Mouse (Mus musculus) MEL (cell line): ENCODE measurements around the gene Negr1. TPM values are rescaled to one million over a fixed set of nuclear protein-coding genes. Genes with fewer than 3 reads are reported as not detected.

ENCODE experiments used
- DNase-seq: peaks from one replicate; pipeline ENCODE4 v3.0.0; 2011; ENCODE audit warnings: low read depth, low spot score
- H3K27ac ChIP-seq: 2 replicates; pipeline ENCODE4 v1.5.1; 2012; ENCODE audit warnings: low read depth, mild to moderate bottlenecking, control low read depth, low read length, moderate library complexity; ENCODE audit not compliant: control insufficient read depth
- H3K27me3 ChIP-seq, 2 experiments: fragments of 150-350 bp in 1 of 2; sonication (generic) in 1 of 2; 2 replicates each; pipeline ENCODE4 v1.6.1; 2012; ENCODE audit warnings: low read length in 2 of 2, mild to moderate bottlenecking in 2 of 2, improper control_type of control experiment in 1 of 2, moderate library complexity in 1 of 2; ENCODE audit not compliant: insufficient read depth in 2 of 2, control insufficient read depth in 1 of 2
- H3K36me3 ChIP-seq, 2 experiments: 2 replicates each; pipeline ENCODE4 v1.6.1; 2012 to 2014; ENCODE audit warnings: low read length in 2 of 2, improper control_type of control experiment in 1 of 2, inconsistent platforms in 1 of 2, mild to moderate bottlenecking in 1 of 2; ENCODE audit not compliant: insufficient read depth in 2 of 2, control insufficient read depth in 1 of 2
- H3K4me1 ChIP-seq, 2 experiments: fragments of 150-350 bp in 1 of 2; sonication (generic) in 1 of 2; 2 replicates each; pipeline ENCODE4 v1.6.1; 2012; ENCODE audit warnings: low read length in 2 of 2, improper control_type of control experiment in 1 of 2, mild to moderate bottlenecking in 1 of 2; ENCODE audit not compliant: insufficient read depth in 2 of 2, control insufficient read depth in 1 of 2
- H3K4me3 ChIP-seq, 2 experiments: fragments of 150-350 bp in 1 of 2; sonication (generic) in 1 of 2; 2 replicates each; pipeline ENCODE4 v1.5.1; 2012; ENCODE audit warnings: low read depth in 2 of 2, low read length in 2 of 2, mild to moderate bottlenecking in 2 of 2, moderate library complexity in 2 of 2, control low read depth in 1 of 2, improper control_type of control experiment in 1 of 2; ENCODE audit not compliant: control insufficient read depth in 1 of 2, insufficient read depth in 1 of 2
- H3K79me2 ChIP-seq: 2 replicates; pipeline ENCODE4 v1.6.1; 2012; ENCODE audit warnings: mild to moderate bottlenecking, low read length, moderate library complexity; ENCODE audit not compliant: control insufficient read depth, poor library complexity, insufficient read depth
- H3K9ac ChIP-seq: 2 replicates; pipeline ENCODE4 v1.6.1; 2012; ENCODE audit warnings: low read depth, mild to moderate bottlenecking, control low read depth, low read length, moderate library complexity; ENCODE audit not compliant: control insufficient read depth, poor library complexity, severe bottlenecking
- H3K9me3 ChIP-seq: fragments of 150-350 bp; sonication (generic); replicated peaks from 2 replicates; pipeline ENCODE4 v1.6.1; 2012; ENCODE audit warnings: mild to moderate bottlenecking, low read length, improper control_type of control experiment, moderate library complexity; ENCODE audit not compliant: insufficient read depth
- CHD1 ChIP-seq: IDR thresholded peaks from 2 replicates; pipeline ENCODE4 v1.6.1; 2012; ENCODE audit warnings: low read depth, mild to moderate bottlenecking, inconsistent platforms, low read length, improper control_type of control experiment
- CHD2 ChIP-seq: IDR thresholded peaks from 2 replicates; pipeline ENCODE4 v1.6.1; 2011; ENCODE audit warnings: low read length, improper control_type of control experiment
- E2F4 ChIP-seq: IDR thresholded peaks from 2 replicates; pipeline ENCODE4 v1.6.1; 2011; ENCODE audit warnings: low read depth, low read length, improper control_type of control experiment, borderline replicate concordance
- ELF1 ChIP-seq: IDR thresholded peaks from 2 replicates; pipeline ENCODE4 v1.6.1; 2014; ENCODE audit warnings: low read depth, mild to moderate bottlenecking, inconsistent platforms, low read length, improper control_type of control experiment, moderate library complexity
- EP300 ChIP-seq, 2 experiments: IDR thresholded peaks; 2 replicates each; pipeline ENCODE4 v1.6.1; 2011; ENCODE audit warnings: improper control_type of control experiment in 2 of 2, low read length in 2 of 2, low read depth in 1 of 2, mild to moderate bottlenecking in 1 of 2
- ETS1 ChIP-seq: IDR thresholded peaks from 2 replicates; pipeline ENCODE4 v1.6.1; 2012; ENCODE audit warnings: low read depth, mild to moderate bottlenecking, inconsistent platforms, low read length, improper control_type of control experiment, moderate library complexity
- GABPA ChIP-seq: IDR thresholded peaks from 2 replicates; pipeline ENCODE4 v1.6.1; 2012; ENCODE audit warnings: low read depth, mild to moderate bottlenecking, inconsistent platforms, low read length, improper control_type of control experiment, moderate library complexity
- JUND ChIP-seq: IDR thresholded peaks from 2 replicates; pipeline ENCODE4 v1.6.1; 2011; ENCODE audit warnings: low read depth, mild to moderate bottlenecking, improper control_type of control experiment, low read length
- KAT2A ChIP-seq: conservative IDR thresholded peaks from 2 replicates; pipeline ENCODE4 v1.6.1; 2012; ENCODE audit warnings: low read depth, low read length, improper control_type of control experiment, inconsistent platforms
- MAFK ChIP-seq: IDR thresholded peaks from 2 replicates; pipeline ENCODE4 v1.6.1; 2011; ENCODE audit warnings: low read depth, mild to moderate bottlenecking, low read length, improper control_type of control experiment, borderline replicate concordance
- MAZ ChIP-seq: IDR thresholded peaks from 2 replicates; pipeline ENCODE4 v1.6.1; 2012; ENCODE audit warnings: low read depth, mild to moderate bottlenecking, inconsistent platforms, low read length, improper control_type of control experiment
- MEF2A ChIP-seq: IDR thresholded peaks from 2 replicates; pipeline ENCODE4 v1.6.1; 2014; ENCODE audit warnings: low read depth, mild to moderate bottlenecking, inconsistent platforms, low read length, improper control_type of control experiment; ENCODE audit not compliant: poor library complexity, insufficient replicate concordance, severe bottlenecking; ENCODE audit errors: extremely low read depth
- MXI1 ChIP-seq: IDR thresholded peaks from 2 replicates; pipeline ENCODE4 v1.6.1; 2011; ENCODE audit warnings: mild to moderate bottlenecking, low read depth, low read length, improper control_type of control experiment
- MYB ChIP-seq: IDR thresholded peaks from 2 replicates; pipeline ENCODE4 v1.6.1; 2011; ENCODE audit warnings: mild to moderate bottlenecking, low read depth, low read length, improper control_type of control experiment
- MYC ChIP-seq: IDR thresholded peaks from 2 replicates; pipeline ENCODE4 v1.6.1; 2011; ENCODE audit warnings: low read depth, mild to moderate bottlenecking, low read length, improper control_type of control experiment, moderate library complexity
- NRF1 ChIP-seq: IDR thresholded peaks from 2 replicates; pipeline ENCODE4 v1.6.1; 2014; ENCODE audit warnings: low read depth, mild to moderate bottlenecking, inconsistent platforms, low read length, improper control_type of control experiment, moderate library complexity; ENCODE audit not compliant: poor library complexity, insufficient read depth, severe bottlenecking
- POLR2AphosphoS2 ChIP-seq: IDR thresholded peaks from 2 replicates; pipeline ENCODE4 v1.6.1; 2011; ENCODE audit warnings: low read length, improper control_type of control experiment
- RCOR1 ChIP-seq: IDR thresholded peaks from 2 replicates; pipeline ENCODE4 v1.6.1; 2012; ENCODE audit warnings: low read depth, mild to moderate bottlenecking, inconsistent platforms, low read length, improper control_type of control experiment
- SIN3A ChIP-seq: IDR thresholded peaks from 2 replicates; pipeline ENCODE4 v1.6.1; 2012; ENCODE audit warnings: low read length, improper control_type of control experiment, inconsistent platforms
- TAL1 ChIP-seq: IDR thresholded peaks from 2 replicates; pipeline ENCODE4 v1.6.1; 2012; ENCODE audit warnings: mild to moderate bottlenecking, inconsistent platforms, low read length, moderate library complexity, mixed read lengths
- TBP ChIP-seq: IDR thresholded peaks from 2 replicates; pipeline ENCODE4 v1.8.0; 2011; ENCODE audit warnings: low read depth, low read length, improper control_type of control experiment
- UBTF ChIP-seq: IDR thresholded peaks from 2 replicates; pipeline ENCODE4 v1.6.1; 2012; ENCODE audit warnings: low read depth, mild to moderate bottlenecking, inconsistent platforms, low read length, improper control_type of control experiment, moderate library complexity, borderline replicate concordance; ENCODE audit not compliant: insufficient read depth
- USF1 ChIP-seq: IDR thresholded peaks from 2 replicates; pipeline ENCODE4 v1.6.1; 2014; ENCODE audit warnings: low read depth, mild to moderate bottlenecking, inconsistent platforms, low read length, improper control_type of control experiment, moderate library complexity
- USF2 ChIP-seq, 2 experiments: IDR thresholded peaks; 2 replicates each; pipeline ENCODE4 v1.6.1; 2011 to 2012; ENCODE audit warnings: improper control_type of control experiment in 2 of 2, low read length in 2 of 2, borderline replicate concordance in 1 of 2, inconsistent platforms in 1 of 2, low read depth in 1 of 2, mild to moderate bottlenecking in 1 of 2; ENCODE audit not compliant: insufficient read depth in 1 of 2
- ZC3H11A ChIP-seq: IDR thresholded peaks from 2 replicates; pipeline ENCODE4 v1.6.1; 2012; ENCODE audit warnings: low read depth, mild to moderate bottlenecking, inconsistent platforms, low read length, improper control_type of control experiment
- ZKSCAN1 ChIP-seq: IDR thresholded peaks from 2 replicates; pipeline ENCODE4 v1.6.1; 2012; ENCODE audit warnings: low read depth, mild to moderate bottlenecking, inconsistent platforms, low read length, improper control_type of control experiment, moderate library complexity
- ZMIZ1 ChIP-seq: IDR thresholded peaks from 2 replicates; pipeline ENCODE4 v1.6.1; 2012; ENCODE audit warnings: low read depth, mild to moderate bottlenecking, inconsistent platforms, low read length, improper control_type of control experiment, moderate library complexity
- ZNF384 ChIP-seq: IDR thresholded peaks from 2 replicates; pipeline ENCODE4 v1.6.1; 2012; ENCODE audit warnings: low read depth, mild to moderate bottlenecking, inconsistent platforms, low read length, improper control_type of control experiment
- polyA plus RNA-seq, 2 experiments: library from polyadenylated mRNA; stranded (reverse) in 1 of 2; unstranded in 1 of 2; fragments of >175 nt in 1 of 2; fragments of >200 nt in 1 of 2; gene quantifications; 2 replicates each; pipeline versions ENCODE4 v1.2.1 to v1.2.4; 2012; ENCODE audit warnings: low replicate concordance in 2 of 2, low read depth in 1 of 2; ENCODE audit not compliant: insufficient read length in 2 of 2, insufficient read depth in 1 of 2, missing spikeins in 1 of 2
- total RNA-seq: library from RNA; depleted of rRNA; stranded (reverse); fragments of 300-350 nt; gene quantifications from 2 replicates; pipeline ENCODE4 v1.2.3, GENCODE M21; 2012

The Negr1 gene
- total and polyA plus RNA-seq, 3 experiments: not detected

GRCm38 (mm10) chr3:156896106-156896505, 334.5 kb downstream of the Negr1 start:
- Histone ChIP-seq H3K27ac (no peak overlapping the region), H3K27me3 (no peaks in the 10 kb centered on the region), H3K4me3 (no peak overlapping the region), H3K36me3 (no peaks in the 10 kb centered on the region), H3K9me3 (no peaks in the 10 kb centered on the region), H3K4me1 (no peaks in the 10 kb centered on the region), H3K9ac (no peak overlapping the region), H3K79me2 (no peaks in the 10 kb centered on the region)
- DNase-seq: no peak
- no peak for TF ChIP-seq ZMIZ1
- TF ChIP-seq ZKSCAN1: no peak
- TF ChIP-seq MYB: no peak
- no peak for TF ChIP-seq MEF2A
- no peak for TF ChIP-seq RCOR1
- no peak for TF ChIP-seq GABPA
- TF ChIP-seq CHD2: no peak
- TF ChIP-seq E2F4: no peak
- no peak for TF ChIP-seq MYC
- TF ChIP-seq ETS1: no peak
- no peak for TF ChIP-seq ELF1
- TF ChIP-seq SIN3A: no peak
- TF ChIP-seq TAL1: no peak
- TF ChIP-seq POLR2AphosphoS2: no peak
- TF ChIP-seq ZC3H11A: no peak
- TF ChIP-seq ZNF384: no peak
- no peak for TF ChIP-seq UBTF
- no peak for TF ChIP-seq USF1

- Histone ChIP-seq H3K36me3 (no peaks in the 10 kb centered on the region), H3K9me3 (no peaks in the 10 kb centered on the region), H3K9ac (no peak overlapping the region), H3K79me2 (no peaks in the 10 kb centered on the region), H3K27ac (no peak overlapping the region), H3K4me3 (no peak overlapping the region), H3K27me3 (no peaks in the 10 kb centered on the region), H3K4me1 (no peaks in the 10 kb centered on the region)
- DNase-seq: no peak
- TF ChIP-seq MXI1 (no peak), GABPA (no peak), KAT2A (no peak), MYB (no peak), EP300 (IDR thresholded peaks at IDR 0.05; ENCODE audit: low read depth in 1 of 2, low read length in 2 of 2) (no peak), MAZ (no peak), NRF1 (no peak), USF2 (IDR thresholded peaks at IDR 0.05; ENCODE audit: borderline replicate concordance in 1 of 2, insufficient read depth in 1 of 2, low read depth in 1 of 2, low read length in 2 of 2) (no peak), ZC3H11A (no peak), MYC (no peak), CHD1 (no peak), MAFK (no peak), JUND (no peak), MEF2A (no peak), TBP (no peak), USF1 (no peak)
Measured at GRCm38 (mm10) chr3:156896552-156896951, 335.0 kb downstream of the Negr1 start.
